Mouse (Mus musculus): ENCODE measurements at regions not wholly inside any gene's neighbourhood (a gene's known extent, or its start where the extent isn't known, plus 50 kb on each side); places are given as distances from the start of the nearest gene placed in this dataset.
"Not testable (repeated sequence)": the region's sequence is repeated elsewhere in the genome, so short reads cannot be mapped to it uniquely, and the experiment has no call there.

- no peaks in the 10 kb centered on the region for H3K36me3 ChIP-seq (ENCODE audit: control insufficient read depth, insufficient read depth, low read length)
- no peak overlapping the region for H3K4me2 ChIP-seq (ENCODE audit: low read depth, low read length, severe bottlenecking)
- H3K27ac ChIP-seq (ENCODE audit: low read depth, low read length) = no peak overlapping the region
- H3K27me3 ChIP-seq (ENCODE audit: control insufficient read depth, insufficient read depth, low read length) = no peaks in the 10 kb centered on the region
- DNase-seq (ENCODE audit: low spot score) (no peak), ATAC-seq (replicated peaks; ENCODE audit: low FRiP score) (no peak)
- 90% methylated on average over 9 of the region's 9 CpGs for WGBS
- no peaks in the 10 kb centered on the region for H3K4me1 ChIP-seq (replicated peaks; ENCODE audit: control insufficient read depth, insufficient read depth, low read length)
- no peak overlapping the region for H3K4me3 ChIP-seq (ENCODE audit: low read depth, low read length)
- no peaks in the 10 kb centered on the region for H3K9me3 ChIP-seq (ENCODE audit: control insufficient read depth, low read length)
- H3K9ac ChIP-seq (ENCODE audit: low read length) = no peak overlapping the region
Observed at GRCm38 (mm10) chr12:33496306-33496705, 66.9 kb downstream of the Twistnb start.

GRCm38 (mm10) chr12:33497319-33497892, 68.0 kb downstream of the Twistnb start:
- DNase-seq (ENCODE audit: low spot score) = no peak
- Histone ChIP-seq H3K4me3 (ENCODE audit: low read depth, low read length) (no peak overlapping the region), H3K9me3 (ENCODE audit: control insufficient read depth, low read length) (no peaks in the 10 kb centered on the region), H3K27me3 (ENCODE audit: control insufficient read depth, insufficient read depth, low read length) (no peaks in the 10 kb centered on the region), H3K4me1 (replicated peaks; ENCODE audit: control insufficient read depth, insufficient read depth, low read length) (no peaks in the 10 kb centered on the region), H3K27ac (ENCODE audit: low read depth, low read length) (no peak overlapping the region), H3K4me2 (ENCODE audit: low read depth, low read length, severe bottlenecking) (no peak overlapping the region), H3K9ac (ENCODE audit: low read length) (no peak overlapping the region), H3K36me3 (ENCODE audit: control insufficient read depth, insufficient read depth, low read length) (no peaks in the 10 kb centered on the region)
- WGBS = 83% methylated on average over 11 of the region's 11 CpGs
- ATAC-seq (replicated peaks; ENCODE audit: low FRiP score) = no peak

GRCm38 (mm10) chr12:33541566-33541965, 112.1 kb downstream of the Twistnb start:
- H3K4me3 ChIP-seq (ENCODE audit: low read depth, low read length) = no peak overlapping the region
- no peak overlapping the region for H3K4me2 ChIP-seq (ENCODE audit: low read depth, low read length, severe bottlenecking)
- H3K27ac ChIP-seq (ENCODE audit: low read depth, low read length) = no peak overlapping the region
- 96% methylated on average over 7 of the region's 7 CpGs for WGBS
- H3K9ac ChIP-seq (ENCODE audit: low read length) = no peak overlapping the region
- H3K9me3 ChIP-seq (ENCODE audit: control insufficient read depth, low read length) = no peaks in the 10 kb centered on the region
- DNase-seq (ENCODE audit: low spot score) (no peak), ATAC-seq (replicated peaks; ENCODE audit: low FRiP score) (no peak)
- no peaks in the 10 kb centered on the region for H3K36me3 ChIP-seq (ENCODE audit: control insufficient read depth, insufficient read depth, low read length)
- no peaks in the 10 kb centered on the region for H3K4me1 ChIP-seq (replicated peaks; ENCODE audit: control insufficient read depth, insufficient read depth, low read length)
- no peaks in the 10 kb centered on the region for H3K27me3 ChIP-seq (ENCODE audit: control insufficient read depth, insufficient read depth, low read length)

GRCm38 (mm10) chr12:33551660-33552059, 122.2 kb downstream of the Twistnb start:
- H3K4me2 ChIP-seq (ENCODE audit: low read depth, low read length, severe bottlenecking); H3K27me3 ChIP-seq (ENCODE audit: control insufficient read depth, insufficient read depth, low read length); H3K36me3 ChIP-seq (ENCODE audit: control insufficient read depth, insufficient read depth, low read length); H3K4me1 ChIP-seq (replicated peaks; ENCODE audit: control insufficient read depth, insufficient read depth, low read length); H3K4me3 ChIP-seq (ENCODE audit: low read depth, low read length); H3K9ac ChIP-seq (ENCODE audit: low read length); H3K27ac ChIP-seq (ENCODE audit: low read depth, low read length); H3K9me3 ChIP-seq (ENCODE audit: control insufficient read depth, low read length); DNase-seq (ENCODE audit: low spot score): not testable (repeated sequence)
- WGBS = 43% methylated on average over 7 of the region's 7 CpGs
- peak; percentile 63; the same call in 1 of the 2 replicates for ATAC-seq (replicated peaks; ENCODE audit: low FRiP score)

GRCm38 (mm10) chr12:33552231-33552630, 122.8 kb downstream of the Twistnb start:
- Histone ChIP-seq H3K4me2 (ENCODE audit: low read depth, low read length, severe bottlenecking) (no peak overlapping the region), H3K4me1 (replicated peaks; ENCODE audit: control insufficient read depth, insufficient read depth, low read length) (no peaks in the 10 kb centered on the region), H3K36me3 (ENCODE audit: control insufficient read depth, insufficient read depth, low read length) (no peaks in the 10 kb centered on the region), H3K4me3 (ENCODE audit: low read depth, low read length) (no peak overlapping the region), H3K9me3 (ENCODE audit: control insufficient read depth, low read length) (no peaks in the 10 kb centered on the region), H3K9ac (ENCODE audit: low read length) (no peak overlapping the region), H3K27ac (ENCODE audit: low read depth, low read length) (no peak overlapping the region), H3K27me3 (ENCODE audit: control insufficient read depth, insufficient read depth, low read length) (no peaks in the 10 kb centered on the region)
- no peak for DNase-seq (ENCODE audit: low spot score)
- 94% methylated on average over 3 of the region's 3 CpGs for WGBS
- ATAC-seq (replicated peaks; ENCODE audit: low FRiP score) = no peak

- no peak overlapping the region for H3K27ac ChIP-seq (ENCODE audit: low read depth, low read length)
- ATAC-seq (replicated peaks; ENCODE audit: low FRiP score) = no peak
- H3K4me2 ChIP-seq (ENCODE audit: low read depth, low read length, severe bottlenecking) = no peak overlapping the region
- no peaks in the 10 kb centered on the region for H3K9me3 ChIP-seq (ENCODE audit: control insufficient read depth, low read length)
- no peak for DNase-seq (ENCODE audit: low spot score)
- no peaks in the 10 kb centered on the region for H3K4me1 ChIP-seq (replicated peaks; ENCODE audit: control insufficient read depth, insufficient read depth, low read length)
- 93% methylated on average over 5 of the region's 5 CpGs for WGBS
- no peak overlapping the region for H3K4me3 ChIP-seq (ENCODE audit: low read depth, low read length)
- no peak overlapping the region for H3K9ac ChIP-seq (ENCODE audit: low read length)
- no peaks in the 10 kb centered on the region for H3K27me3 ChIP-seq (ENCODE audit: control insufficient read depth, insufficient read depth, low read length)
- no peaks in the 10 kb centered on the region for H3K36me3 ChIP-seq (ENCODE audit: control insufficient read depth, insufficient read depth, low read length)
Observed at GRCm38 (mm10) chr12:33552651-33553050, 123.2 kb downstream of the Twistnb start.

GRCm38 (mm10) chr12:33553731-33554130, 124.3 kb downstream of the Twistnb start:
- ATAC-seq (replicated peaks; ENCODE audit: low FRiP score) = 0 out of 2 replicates have a peak, but pooled peaks have one; percentile 44
- no peaks in the 10 kb centered on the region for H3K9me3 ChIP-seq (ENCODE audit: control insufficient read depth, low read length)
- no peak for DNase-seq (ENCODE audit: low spot score)
- H3K9ac ChIP-seq (ENCODE audit: low read length) = no peak overlapping the region
- H3K4me2 ChIP-seq (ENCODE audit: low read depth, low read length, severe bottlenecking) = no peak overlapping the region
- H3K36me3 ChIP-seq (ENCODE audit: control insufficient read depth, insufficient read depth, low read length) = no peaks in the 10 kb centered on the region
- H3K27me3 ChIP-seq (ENCODE audit: control insufficient read depth, insufficient read depth, low read length) = no peaks in the 10 kb centered on the region
- 6% methylated on average over 4 of the region's 4 CpGs for WGBS
- H3K4me1 ChIP-seq (replicated peaks; ENCODE audit: control insufficient read depth, insufficient read depth, low read length) = no peaks in the 10 kb centered on the region
- H3K4me3 ChIP-seq (ENCODE audit: low read depth, low read length) = no peak overlapping the region
- H3K27ac ChIP-seq (ENCODE audit: low read depth, low read length) = no peak overlapping the region

- Histone ChIP-seq H3K9ac (ENCODE audit: low read length) (no peak overlapping the region), H3K9me3 (ENCODE audit: control insufficient read depth, low read length) (no peaks in the 10 kb centered on the region), H3K27me3 (ENCODE audit: control insufficient read depth, insufficient read depth, low read length) (no peaks in the 10 kb centered on the region), H3K4me3 (ENCODE audit: low read depth, low read length) (no peak overlapping the region), H3K36me3 (ENCODE audit: control insufficient read depth, insufficient read depth, low read length) (no peaks in the 10 kb centered on the region), H3K27ac (ENCODE audit: low read depth, low read length) (no peak overlapping the region), H3K4me1 (replicated peaks; ENCODE audit: control insufficient read depth, insufficient read depth, low read length) (no peaks in the 10 kb centered on the region), H3K4me2 (ENCODE audit: low read depth, low read length, severe bottlenecking) (no peak overlapping the region)
- 75% methylated on average over 7 of the region's 7 CpGs for WGBS
- DNase-seq (ENCODE audit: low spot score) (no peak), ATAC-seq (replicated peaks; ENCODE audit: low FRiP score) (no peak)
Observed at GRCm38 (mm10) chr12:33561141-33561540, 131.7 kb downstream of the Twistnb start.

GRCm38 (mm10) chr12:33577877-33578428, 148.5 kb downstream of the Twistnb start:
- Histone ChIP-seq H3K27me3 (ENCODE audit: control insufficient read depth, insufficient read depth, low read length) (no peaks in the 10 kb centered on the region), H3K4me1 (replicated peaks; ENCODE audit: control insufficient read depth, insufficient read depth, low read length) (no peaks in the 10 kb centered on the region), H3K4me2 (ENCODE audit: low read depth, low read length, severe bottlenecking) (no peak overlapping the region), H3K4me3 (ENCODE audit: low read depth, low read length) (no peak overlapping the region), H3K9me3 (ENCODE audit: control insufficient read depth, low read length) (no peaks in the 10 kb centered on the region), H3K9ac (ENCODE audit: low read length) (no peak overlapping the region), H3K36me3 (ENCODE audit: control insufficient read depth, insufficient read depth, low read length) (no peaks in the 10 kb centered on the region), H3K27ac (ENCODE audit: low read depth, low read length) (no peak overlapping the region)
- no peak for ATAC-seq (replicated peaks; ENCODE audit: low FRiP score)
- no peak for DNase-seq (ENCODE audit: low spot score)
- 84% methylated on average over 6 of the region's 6 CpGs for WGBS

Measured in forebrain, embryonic 11.5 days (tissue).